Mouse (Mus musculus) kidney, postnatal 0 days (tissue): ENCODE measurements at regions not wholly inside any gene's neighbourhood (a gene's known extent, or its start where the extent isn't known, plus 50 kb on each side); places are given as distances from the start of the nearest gene placed in this dataset.

Experiments used
- ATAC-seq: fragments of 200-750 bp; cut with Nextera tagmentation; replicated peaks from 2 replicates; pipeline ENCODE4 v1.8.0; 2017; ENCODE audit warnings: low read depth, moderate number of reproducible peaks, moderate TSS enrichment, moderate library complexity; ENCODE audit not compliant: low FRiP score
- DNase-seq: peaks from one replicate; pipeline ENCODE4 v3.0.0-alpha.2; 2016; ENCODE audit warnings: low spot score
- H3K27ac ChIP-seq: fragments of 300-500 bp; sonication (generic); 2 replicates; pipeline ENCODE4 v1.5.1; 2014; ENCODE audit warnings: mild to moderate bottlenecking
- H3K27me3 ChIP-seq: fragments of 300-500 bp; sonication (generic); 2 replicates; pipeline ENCODE4 v1.6.1; 2014; ENCODE audit warnings: low read length, mixed read lengths; ENCODE audit not compliant: insufficient read depth
- H3K36me3 ChIP-seq: fragments of 300-500 bp; sonication (generic); 2 replicates; pipeline ENCODE4 v1.6.1; 2014; ENCODE audit warnings: low read length, mixed read lengths; ENCODE audit not compliant: insufficient read depth
- H3K4me1 ChIP-seq: fragments of 300-500 bp; sonication (generic); replicated peaks from 2 replicates; pipeline ENCODE4 v1.6.1; 2014; ENCODE audit warnings: antibody characterized with exemption, low read length, mixed read lengths; ENCODE audit not compliant: insufficient read depth
- H3K4me2 ChIP-seq: fragments of 300-500 bp; sonication (generic); 2 replicates; pipeline ENCODE4 v1.6.1; 2014; ENCODE audit warnings: mild to moderate bottlenecking, low read length, moderate library complexity, mixed read lengths
- H3K4me3 ChIP-seq: fragments of 300-500 bp; sonication (generic); replicated peaks from 2 replicates; pipeline ENCODE4 v1.5.1; 2014; ENCODE audit warnings: low read depth, low read length
- H3K9ac ChIP-seq: fragments of 300-500 bp; sonication (generic); 2 replicates; pipeline ENCODE4 v1.6.1; 2014; ENCODE audit warnings: low read depth, low read length
- H3K9me3 ChIP-seq: fragments of 300-500 bp; sonication (generic); replicated peaks from 2 replicates; pipeline ENCODE4 v1.6.1; 2016; ENCODE audit warnings: low read length, inconsistent platforms, mixed read lengths
- CTCF ChIP-seq: IDR thresholded peaks from 2 replicates; pipeline ENCODE4 v1.5.1; 2016; ENCODE audit warnings: antibody characterized with exemption, low read depth, mild to moderate bottlenecking, moderate library complexity
- WGBS: fragments of 180-500 bp; shearing (Covaris S2); extraction: QIAGEN DNeasy Blood & Tissue Kit; methylation state at CpG from one replicate; pipeline ENCODE4 v1.1.7; 2014; 5-methylcytosine and 5-hydroxymethylcytosine counted together

DNA sequence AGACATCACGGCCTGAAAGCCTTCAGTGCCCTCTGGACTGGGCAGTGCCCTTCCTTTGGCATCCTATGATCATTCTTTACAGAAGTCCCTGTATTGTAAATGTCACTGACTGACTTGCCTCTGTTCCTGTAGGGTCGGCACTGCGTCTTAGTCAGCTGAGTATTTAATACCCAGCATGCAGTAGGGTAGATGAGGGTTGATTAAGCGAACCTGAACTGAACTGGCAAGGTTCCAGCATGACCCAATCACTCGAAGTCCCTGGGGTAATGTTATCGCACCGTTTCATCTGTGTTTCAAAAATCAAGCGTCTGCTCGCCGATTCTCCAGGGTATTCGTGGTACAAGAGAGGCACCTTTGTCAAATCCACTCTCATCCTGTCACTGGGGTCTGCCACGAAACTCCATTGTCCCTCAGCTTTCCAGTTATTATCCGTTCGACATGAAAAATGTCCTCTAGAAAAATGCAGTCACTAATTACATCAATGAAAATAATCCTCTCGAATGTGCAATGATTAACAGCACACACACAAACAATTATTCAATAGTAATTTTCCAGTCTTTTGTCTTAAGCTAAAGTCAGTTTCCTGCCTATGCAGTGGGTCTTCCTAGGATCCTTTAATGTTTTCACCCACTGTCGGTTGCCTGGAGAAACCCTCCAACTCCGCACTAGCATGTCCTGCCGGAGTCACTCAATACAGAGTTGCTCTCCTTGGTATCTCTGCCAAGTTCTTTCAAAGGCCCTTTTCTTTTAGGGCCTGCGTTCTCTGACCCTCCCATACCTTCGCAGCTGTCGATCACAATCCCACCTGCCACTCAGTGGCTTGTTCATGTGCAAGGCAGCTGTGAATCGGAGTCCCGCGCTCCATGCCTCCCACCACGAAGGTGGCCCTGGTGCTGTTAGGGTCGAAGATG is 212.4 kb downstream of the Srek1 start:
- Histone ChIP-seq H3K27me3 (no peaks in the 10 kb centered on the region), H3K9ac (no peak overlapping the region), H3K4me3 (no peak overlapping the region), H3K36me3 (no peaks in the 10 kb centered on the region), H3K4me1 (no peaks in the 10 kb centered on the region), H3K27ac (no peak overlapping the region), H3K4me2 (no peak overlapping the region), H3K9me3 (no peaks in the 10 kb centered on the region)
- DNase-seq = no peak
- 71% methylated on average over 26 of the region's 26 CpGs for WGBS
- 0 out of 2 replicates have a peak, but pooled peaks have one; percentile 21 for ATAC-seq
- no peak for TF ChIP-seq CTCF

DNA sequence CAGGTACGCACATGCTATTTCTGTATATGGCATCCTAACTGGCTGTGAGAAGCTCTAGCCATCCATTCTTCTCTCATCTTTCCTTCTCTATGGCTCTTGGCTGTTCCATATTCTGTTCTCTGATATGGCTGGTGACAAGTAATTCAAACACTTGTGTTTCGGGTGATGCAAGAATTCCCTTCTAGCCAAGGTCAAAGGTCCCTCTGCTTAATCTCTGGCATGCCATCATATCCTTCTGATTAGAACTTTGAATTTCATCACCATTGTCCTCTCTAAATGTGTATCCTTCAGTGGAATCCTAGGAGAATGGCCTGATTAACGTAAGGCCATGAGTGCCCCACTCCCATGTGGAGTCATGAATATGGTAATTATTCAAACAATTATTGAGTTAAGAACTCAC is 215.5 kb downstream of the Srek1 start:
- Histone ChIP-seq H3K4me2 (no peak overlapping the region), H3K9me3 (no peaks in the 10 kb centered on the region), H3K27ac (no peak overlapping the region), H3K4me3 (no peak overlapping the region), H3K36me3 (no peaks in the 10 kb centered on the region), H3K9ac (no peak overlapping the region), H3K27me3 (no peaks in the 10 kb centered on the region), H3K4me1 (no peaks in the 10 kb centered on the region)
- TF ChIP-seq CTCF = no peak
- 90% methylated on average over 3 of the region's 3 CpGs for WGBS
- no peak for ATAC-seq
- no peak for DNase-seq

DNA sequence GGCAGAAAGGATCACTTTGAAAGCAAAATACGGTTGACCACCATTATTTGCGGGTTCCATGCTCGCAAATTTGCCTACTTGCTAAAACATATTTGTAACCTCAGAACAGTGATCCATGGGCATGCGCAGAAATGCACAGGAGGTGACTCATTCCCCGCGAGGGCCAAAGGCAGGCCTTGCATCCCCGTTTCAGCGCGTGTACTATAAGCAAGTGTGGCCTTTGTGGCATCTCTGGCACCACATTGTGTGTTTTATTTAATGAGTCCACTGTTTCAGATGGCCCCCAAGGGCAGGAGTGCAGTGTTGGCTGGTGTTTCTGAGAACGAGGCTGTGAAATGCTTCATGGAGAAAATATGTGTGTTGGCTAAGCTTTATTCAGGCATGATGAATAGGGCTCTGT is 205.3 kb upstream of the Mast4 start:
- ATAC-seq = no peak
- no peak overlapping the region for H3K27ac ChIP-seq
- H3K27me3 ChIP-seq = no peaks in the 10 kb centered on the region
- H3K4me1 ChIP-seq = no peaks in the 10 kb centered on the region
- H3K4me2 ChIP-seq = no peak overlapping the region
- TF ChIP-seq CTCF = no peak
- no peaks in the 10 kb centered on the region for H3K9me3 ChIP-seq
- 58% methylated on average over 10 of the region's 10 CpGs for WGBS
- H3K36me3 ChIP-seq = no peaks in the 10 kb centered on the region
- H3K9ac ChIP-seq = no peak overlapping the region
- no peak for DNase-seq
- H3K4me3 ChIP-seq = no peak overlapping the region

GRCm38 (mm10) chr13:103513825-103514224 is 179.5 kb upstream of the Mast4 start:
- H3K9ac ChIP-seq = no peak overlapping the region
- no peak for TF ChIP-seq CTCF
- no peaks in the 10 kb centered on the region for H3K27me3 ChIP-seq
- WGBS = 75% methylated on average over 1 of the region's 1 CpGs
- ATAC-seq (no peak), DNase-seq (no peak)
- H3K27ac ChIP-seq = no peak overlapping the region
- no peaks in the 10 kb centered on the region for H3K9me3 ChIP-seq
- H3K4me3 ChIP-seq = no peak overlapping the region
- H3K4me1 ChIP-seq = no peaks in the 10 kb centered on the region
- no peaks in the 10 kb centered on the region for H3K36me3 ChIP-seq
- H3K4me2 ChIP-seq = no peak overlapping the region

DNA sequence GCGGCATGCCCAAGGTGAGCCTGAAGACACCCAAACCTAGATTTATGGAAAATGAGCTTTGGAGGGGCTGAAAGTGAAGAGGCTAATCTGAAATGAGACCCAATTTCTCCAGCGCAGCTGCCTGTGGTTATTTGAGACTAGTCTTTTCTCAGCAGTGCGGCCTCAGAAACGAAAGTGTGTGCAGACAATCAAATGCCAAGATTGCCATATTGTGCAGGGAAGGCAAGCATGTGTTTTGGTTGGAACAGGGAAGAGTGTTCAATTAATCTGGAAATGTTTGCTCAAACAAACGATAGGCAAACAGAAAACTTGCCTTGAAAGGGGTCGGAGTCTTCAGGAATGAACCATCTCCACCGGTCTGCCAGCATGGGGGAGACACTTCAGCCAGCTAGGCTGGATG is 178.2 kb upstream of the Mast4 start:
- Histone ChIP-seq H3K4me2 (no peak overlapping the region), H3K4me1 (no peaks in the 10 kb centered on the region), H3K9me3 (no peaks in the 10 kb centered on the region), H3K9ac (no peak overlapping the region), H3K27me3 (no peaks in the 10 kb centered on the region), H3K4me3 (no peak overlapping the region), H3K36me3 (no peaks in the 10 kb centered on the region), H3K27ac (no peak overlapping the region)
- ATAC-seq (no peak), DNase-seq (no peak)
- TF ChIP-seq CTCF = no peak
- 69% methylated on average over 7 of the region's 7 CpGs for WGBS

GRCm38 (mm10) chr13:103504987-103505386 is 170.7 kb upstream of the Mast4 start:
- Histone ChIP-seq H3K27me3 (no peaks in the 10 kb centered on the region), H3K4me2 (no peak overlapping the region), H3K9me3 (no peaks in the 10 kb centered on the region), H3K27ac (no peak overlapping the region), H3K9ac (no peak overlapping the region), H3K4me3 (no peak overlapping the region), H3K4me1 (no peaks in the 10 kb centered on the region), H3K36me3 (no peaks in the 10 kb centered on the region)
- ATAC-seq = no peak
- TF ChIP-seq CTCF = no peak
- DNase-seq = no peak
- WGBS = 54% methylated on average over 7 of the region's 7 CpGs
